Mouse (Mus musculus): ENCODE data around the gene Dhdh. TPM values are rescaled to one million over a fixed set of nuclear protein-coding genes. Genes with fewer than 3 reads are reported as not detected.
"Not testable (repeated sequence)": the region's sequence is repeated elsewhere in the genome, so short reads cannot be mapped to it uniquely, and the experiment has no call there.

Gene Dhdh
- polyA plus RNA-seq, 1 experiment from 2014 or later, result 2.2 TPM

DNA sequence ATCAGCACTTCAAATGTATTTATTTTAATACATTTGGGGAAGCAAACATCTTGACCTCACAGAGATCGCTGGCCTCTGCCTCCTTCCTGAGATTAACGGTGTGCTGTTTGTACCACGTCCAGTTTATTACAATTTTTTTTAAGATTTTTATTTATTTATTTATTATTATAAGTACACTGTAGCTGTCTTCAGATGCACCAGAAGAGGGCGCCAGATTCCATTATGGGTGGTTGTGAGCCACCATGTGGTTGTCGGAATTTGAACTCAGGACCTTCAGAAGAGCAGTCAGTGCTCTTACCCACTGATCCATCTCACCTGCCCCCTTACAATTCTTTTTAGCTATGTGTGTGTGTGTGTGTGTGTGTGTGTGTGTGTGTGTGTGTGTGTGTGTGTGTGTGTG, 28.2 kb upstream of the Dhdh start:
- H3K27ac ChIP-seq (ENCODE audit: low read length); H3K27me3 ChIP-seq (replicated peaks; ENCODE audit: control insufficient read depth, insufficient read depth, low read length); ATAC-seq; H3K9me3 ChIP-seq (ENCODE audit: control insufficient read depth, low read length); H3K9ac ChIP-seq (ENCODE audit: low read depth, low read length); H3K36me3 ChIP-seq (ENCODE audit: control insufficient read depth, insufficient read depth, low read length); H3K4me2 ChIP-seq (ENCODE audit: low read depth, low read length); H3K4me3 ChIP-seq (ENCODE audit: low read length): not testable (repeated sequence)
- 70% methylated on average over 5 of the region's 5 CpGs for WGBS
- H3K4me1 ChIP-seq (ENCODE audit: control insufficient read depth, insufficient read depth, low read length), result peaks cover 13% of the 10 kb centered on the region

DNA sequence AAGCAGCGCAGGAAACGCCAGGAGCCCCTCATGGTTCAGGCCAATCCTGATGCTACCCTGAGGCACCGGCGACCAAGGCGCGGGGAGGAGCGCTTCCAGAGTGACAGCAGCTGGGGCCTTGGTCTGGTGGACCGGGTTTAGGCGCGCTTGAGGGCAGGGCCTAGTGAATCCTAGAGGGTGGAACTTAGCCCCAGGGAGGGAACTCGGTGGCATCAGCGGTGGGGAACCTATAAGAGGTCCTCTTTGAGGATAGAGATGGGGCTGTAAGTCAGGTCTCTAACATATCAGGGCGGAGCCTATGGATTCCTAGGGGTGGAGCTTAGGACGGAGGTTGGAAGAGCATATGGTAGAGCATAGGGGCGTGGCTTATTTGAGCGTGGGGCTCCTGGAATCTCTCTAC, 26.8 kb upstream of the Dhdh start:
- Histone ChIP-seq H3K9ac (ENCODE audit: low read depth, low read length) (peak overlapping the region; percentile 39; the same call in 1 of the 2 replicates), H3K27ac (ENCODE audit: low read length) (peak overlapping the region; percentile 65), H3K27me3 (replicated peaks; ENCODE audit: control insufficient read depth, insufficient read depth, low read length) (no peaks in the 10 kb centered on the region), H3K4me2 (ENCODE audit: low read depth, low read length) (0 out of 2 replicates have a peak overlapping the region, but pooled peaks have one; percentile 6), H3K4me3 (ENCODE audit: low read length) (no peak overlapping the region), H3K9me3 (ENCODE audit: control insufficient read depth, low read length) (no peaks in the 10 kb centered on the region), H3K36me3 (ENCODE audit: control insufficient read depth, insufficient read depth, low read length) (no peaks in the 10 kb centered on the region), H3K4me1 (ENCODE audit: control insufficient read depth, insufficient read depth, low read length) (peaks cover 13% of the 10 kb centered on the region)
- 29% methylated on average over 16 of the region's 16 CpGs for WGBS
- peak; percentile 13; the same call in 1 of the 2 replicates for ATAC-seq

DNA sequence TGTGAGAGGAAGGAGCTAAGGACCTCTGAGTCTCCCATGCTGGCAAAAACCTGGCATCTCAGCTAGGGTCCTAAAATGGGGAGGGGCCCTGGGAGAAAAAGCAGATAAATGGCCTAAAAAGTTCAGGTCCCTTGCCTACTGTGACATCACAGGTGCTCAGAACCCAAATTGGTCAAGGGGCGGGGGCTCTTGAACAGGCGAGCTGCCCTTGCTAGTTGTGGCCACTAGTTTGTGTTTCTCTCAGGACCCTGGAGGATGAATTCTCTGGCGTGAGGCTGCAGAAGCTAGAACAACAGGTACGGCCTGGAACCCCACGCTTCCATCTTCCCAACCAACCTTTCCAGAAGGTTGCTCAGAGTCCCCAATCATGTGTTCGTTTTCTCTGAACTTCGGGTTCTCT, 25.8 kb upstream of the Dhdh start:
- no peaks in the 10 kb centered on the region for H3K36me3 ChIP-seq (ENCODE audit: control insufficient read depth, insufficient read depth, low read length)
- 82% methylated on average over 7 of the region's 7 CpGs for WGBS
- H3K4me3 ChIP-seq (ENCODE audit: low read length), result no peak overlapping the region
- H3K9me3 ChIP-seq (ENCODE audit: control insufficient read depth, low read length), result no peaks in the 10 kb centered on the region
- H3K27ac ChIP-seq (ENCODE audit: low read length), result no peak overlapping the region
- H3K4me2 ChIP-seq (ENCODE audit: low read depth, low read length), result no peak overlapping the region
- no peak for ATAC-seq
- peaks cover 15% of the 10 kb centered on the region for H3K4me1 ChIP-seq (ENCODE audit: control insufficient read depth, insufficient read depth, low read length)
- no peaks in the 10 kb centered on the region for H3K27me3 ChIP-seq (replicated peaks; ENCODE audit: control insufficient read depth, insufficient read depth, low read length)
- no peak overlapping the region for H3K9ac ChIP-seq (ENCODE audit: low read depth, low read length)

- peak within 1 kb of the TSS; percentile 87 for H3K4me3 ChIP-seq (ENCODE audit: low read length)
Measured at GRCm38 (mm10) chr7:45509912-45510787, 21.5 kb upstream of the Dhdh start, which contains the start of gene Nucb1. Nucb1 (minus strand) TSS chr7:45510406.

DNA sequence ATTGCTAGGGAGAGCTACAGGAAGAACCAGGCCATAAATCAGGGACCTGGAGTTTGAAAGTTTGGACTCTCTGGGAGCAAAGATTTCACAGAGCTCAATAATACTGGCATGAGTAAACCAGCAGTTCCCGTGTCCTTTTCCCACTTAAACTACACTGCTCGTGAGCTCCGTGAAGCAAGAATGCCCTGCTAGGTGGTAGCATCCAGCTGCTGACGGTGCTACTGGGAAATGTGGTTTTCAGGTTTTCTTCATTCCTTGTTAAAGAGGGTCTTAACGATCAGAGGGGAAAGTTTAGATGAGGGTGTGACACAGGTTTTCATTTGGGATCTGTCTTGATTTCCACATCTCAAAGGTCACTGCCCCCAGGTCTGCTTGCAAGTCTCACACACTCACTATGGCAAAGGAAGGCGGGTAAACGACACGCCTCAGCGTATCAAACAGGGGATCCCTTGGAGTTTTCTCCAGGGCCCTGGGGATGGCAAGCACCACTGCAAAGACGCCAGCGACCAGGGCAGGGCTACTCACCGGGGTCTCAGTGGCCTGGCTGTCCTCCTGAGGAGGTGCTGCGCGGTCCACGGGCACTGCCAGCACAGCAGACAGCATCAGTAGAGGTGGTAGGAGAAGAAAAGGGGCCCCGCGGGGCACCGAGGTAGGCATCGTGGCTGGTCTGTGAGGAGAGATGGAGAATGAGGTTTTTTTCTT, 20.7 kb upstream of the Dhdh start:
- peak overlapping the region; percentile 96 for H3K27ac ChIP-seq (ENCODE audit: low read length)
- peak; percentile 44 for ATAC-seq

More at GRCm38 (mm10) chr7:45509912-45510787, 21.5 kb upstream of the Dhdh start, which contains the start of gene Nucb1:
- Histone ChIP-seq H3K36me3 (ENCODE audit: control insufficient read depth, insufficient read depth, low read length) (0 out of 2 replicates have a peak, but pooled peaks cover 2% of the 10 kb centered on the region), H3K27me3 (replicated peaks; ENCODE audit: control insufficient read depth, insufficient read depth, low read length) (no peaks in the 10 kb centered on the region), H3K4me2 (ENCODE audit: low read depth, low read length) (peak within 1 kb of the TSS; percentile 98), H3K27ac (ENCODE audit: low read length) (peak within 1 kb of the TSS; percentile 96), H3K4me1 (ENCODE audit: control insufficient read depth, insufficient read depth, low read length) (peaks cover 23% of the 10 kb centered on the region), H3K9ac (ENCODE audit: low read depth, low read length) (peak within 1 kb of the TSS; percentile 90), H3K9me3 (ENCODE audit: control insufficient read depth, low read length) (no peaks in the 10 kb centered on the region)
- WGBS, result under 1% methylated on average over 44 of the region's 44 CpGs
- peak; percentile 82 for ATAC-seq

GRCm38 (mm10) chr7:45508561-45508960, 20.0 kb upstream of the Dhdh start:
- 0 out of 2 replicates have a peak, but pooled peaks cover 2% of the 10 kb centered on the region for H3K36me3 ChIP-seq (ENCODE audit: control insufficient read depth, insufficient read depth, low read length)
- H3K4me3 ChIP-seq (ENCODE audit: low read length), result peak overlapping the region; percentile 87; the same call in 1 of the 2 replicates
- peak overlapping the region; percentile 98 for H3K4me2 ChIP-seq (ENCODE audit: low read depth, low read length)
- no peaks in the 10 kb centered on the region for H3K27me3 ChIP-seq (replicated peaks; ENCODE audit: control insufficient read depth, insufficient read depth, low read length)
- ATAC-seq, result peak; percentile 31
- peak overlapping the region; percentile 90; the same call in 1 of the 2 replicates for H3K9ac ChIP-seq (ENCODE audit: low read depth, low read length)
- peak overlapping the region; percentile 96 for H3K27ac ChIP-seq (ENCODE audit: low read length)
- H3K9me3 ChIP-seq (ENCODE audit: control insufficient read depth, low read length), result no peaks in the 10 kb centered on the region
- WGBS, result 73% methylated on average over 6 of the region's 6 CpGs
- peaks cover 18% of the 10 kb centered on the region for H3K4me1 ChIP-seq (ENCODE audit: control insufficient read depth, insufficient read depth, low read length)

More for the DNA sequence above, 20.7 kb upstream of the Dhdh start:
- H3K4me1 ChIP-seq (ENCODE audit: control insufficient read depth, insufficient read depth, low read length), result peaks cover 18% of the 10 kb centered on the region
- H3K9ac ChIP-seq (ENCODE audit: low read depth, low read length), result peak overlapping the region; percentile 90
- 20% methylated on average over 19 of the region's 19 CpGs for WGBS
- peak overlapping the region; percentile 87 for H3K4me3 ChIP-seq (ENCODE audit: low read length)
- H3K36me3 ChIP-seq (ENCODE audit: control insufficient read depth, insufficient read depth, low read length), result 0 out of 2 replicates have a peak, but pooled peaks cover 2% of the 10 kb centered on the region
- H3K4me2 ChIP-seq (ENCODE audit: low read depth, low read length), result peak overlapping the region; percentile 98
- H3K27me3 ChIP-seq (replicated peaks; ENCODE audit: control insufficient read depth, insufficient read depth, low read length), result no peaks in the 10 kb centered on the region
- no peaks in the 10 kb centered on the region for H3K9me3 ChIP-seq (ENCODE audit: control insufficient read depth, low read length)

DNA sequence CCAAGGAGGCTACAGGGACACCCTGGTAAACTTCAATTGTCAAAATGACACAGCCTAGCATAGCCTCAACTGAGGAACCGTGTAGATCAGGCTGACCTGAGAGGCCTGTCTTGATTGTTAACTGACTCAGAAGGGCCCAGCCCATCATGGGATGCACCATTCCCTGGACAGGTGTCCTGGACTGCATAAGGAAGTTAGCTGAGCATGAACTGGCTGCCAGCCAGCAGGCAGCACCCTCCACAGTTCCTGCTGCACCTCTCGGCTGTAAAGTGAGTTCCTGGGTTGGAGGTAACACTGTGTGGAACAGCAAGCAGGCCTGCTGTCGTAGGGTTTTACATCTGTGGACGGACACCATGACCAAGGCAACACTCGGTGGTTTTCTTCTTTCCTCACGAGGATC, 19.0 kb upstream of the Dhdh start:
- H3K4me3 ChIP-seq (ENCODE audit: low read length), result no peak overlapping the region
- H3K27ac ChIP-seq (ENCODE audit: low read length), result peak overlapping the region; percentile 53
- H3K9ac ChIP-seq (ENCODE audit: low read depth, low read length), result no peak overlapping the region
- peak; percentile 75 for ATAC-seq
- H3K4me1 ChIP-seq (ENCODE audit: control insufficient read depth, insufficient read depth, low read length), result peaks cover 18% of the 10 kb centered on the region
- H3K9me3 ChIP-seq (ENCODE audit: control insufficient read depth, low read length), result no peaks in the 10 kb centered on the region
- no peaks in the 10 kb centered on the region for H3K27me3 ChIP-seq (replicated peaks; ENCODE audit: control insufficient read depth, insufficient read depth, low read length)
- 68% methylated on average over 6 of the region's 6 CpGs for whole genome bisulfite sequencing
- H3K36me3 ChIP-seq (ENCODE audit: control insufficient read depth, insufficient read depth, low read length), result 0 out of 2 replicates have a peak, but pooled peaks cover 2% of the 10 kb centered on the region
- H3K4me2 ChIP-seq (ENCODE audit: low read depth, low read length), result no peak overlapping the region

DNA sequence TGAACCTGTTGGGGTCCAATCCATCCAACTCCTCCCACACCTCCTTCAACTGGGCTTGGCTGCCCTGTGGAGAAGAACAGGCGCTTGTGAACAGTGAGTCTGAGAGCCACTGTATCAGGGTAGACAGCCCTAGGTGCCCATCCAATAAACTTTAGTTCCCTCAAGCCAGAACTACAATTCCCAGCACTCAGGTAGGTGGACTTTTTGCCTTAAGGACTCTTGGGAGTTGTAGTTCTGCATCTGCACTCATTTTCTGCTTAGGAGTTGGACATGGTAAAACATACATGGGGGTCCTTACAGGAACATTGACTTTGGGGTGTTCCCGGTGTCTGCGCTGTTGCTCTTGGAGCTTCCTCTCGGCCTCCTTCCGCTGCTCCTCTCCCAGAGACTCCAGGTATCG, 9.8 kb upstream of the Dhdh start:
- no peaks in the 10 kb centered on the region for H3K4me1 ChIP-seq (ENCODE audit: control insufficient read depth, insufficient read depth, low read length)
- WGBS, result 97% methylated on average over 6 of the region's 6 CpGs
- no peak for ATAC-seq
- no peaks in the 10 kb centered on the region for H3K27me3 ChIP-seq (replicated peaks; ENCODE audit: control insufficient read depth, insufficient read depth, low read length)
- peaks cover 19% of the 10 kb centered on the region for H3K36me3 ChIP-seq (ENCODE audit: control insufficient read depth, insufficient read depth, low read length)
- H3K9ac ChIP-seq (ENCODE audit: low read depth, low read length), result no peak overlapping the region
- H3K4me3 ChIP-seq (ENCODE audit: low read length), result no peak overlapping the region
- H3K9me3 ChIP-seq (ENCODE audit: control insufficient read depth, low read length), result no peaks in the 10 kb centered on the region
- H3K4me2 ChIP-seq (ENCODE audit: low read depth, low read length), result no peak overlapping the region
- H3K27ac ChIP-seq (ENCODE audit: low read length), result no peak overlapping the region

GRCm38 (mm10) chr7:45494548-45494947, 5.9 kb upstream of the Dhdh start:
- peaks cover 10% of the 10 kb centered on the region for H3K4me1 ChIP-seq (ENCODE audit: control insufficient read depth, insufficient read depth, low read length)
- 86% methylated on average over 9 of the region's 9 CpGs for WGBS
- ATAC-seq, result no peak
- H3K4me2 ChIP-seq (ENCODE audit: low read depth, low read length), result no peak overlapping the region
- H3K27ac ChIP-seq (ENCODE audit: low read length), result no peak overlapping the region
- no peaks in the 10 kb centered on the region for H3K27me3 ChIP-seq (replicated peaks; ENCODE audit: control insufficient read depth, insufficient read depth, low read length)
- H3K36me3 ChIP-seq (ENCODE audit: control insufficient read depth, insufficient read depth, low read length), result peaks cover 21% of the 10 kb centered on the region
- no peak overlapping the region for H3K9ac ChIP-seq (ENCODE audit: low read depth, low read length)
- H3K9me3 ChIP-seq (ENCODE audit: control insufficient read depth, low read length), result no peaks in the 10 kb centered on the region
- H3K4me3 ChIP-seq (ENCODE audit: low read length), result no peak overlapping the region
